Mouse (Mus musculus) limb, embryonic 11.5 days (tissue): ENCODE measurements around the gene Fam13c. TPM values are rescaled to one million over a fixed set of nuclear protein-coding genes. Genes with fewer than 3 reads are reported as not detected.

ENCODE experiments used
- ATAC-seq: fragments of 200-750 bp; cut with Nextera tagmentation; 2 replicates; pipeline ENCODE4 v1.8.0; 2017; ENCODE audit warnings: low read depth; ENCODE audit not compliant: insufficient number of reproducible peaks, low FRiP score, low TSS enrichment
- DNase-seq: peaks from one replicate; pipeline ENCODE4 v3.0.0-alpha.2; 2015; ENCODE audit warnings: low spot score
- H3K27ac ChIP-seq: fragments of 300-500 bp; sonication (generic); replicated peaks from 2 replicates; pipeline ENCODE4 v1.5.1; 2014; ENCODE audit warnings: low read depth, mild to moderate bottlenecking, low read length
- H3K27me3 ChIP-seq: fragments of 300-500 bp; sonication (generic); 2 replicates; pipeline ENCODE4 v1.6.1; 2014; ENCODE audit warnings: mild to moderate bottlenecking, low read length, mixed read lengths; ENCODE audit not compliant: control insufficient read depth, insufficient read depth
- H3K36me3 ChIP-seq: fragments of 300-500 bp; sonication (generic); 2 replicates; pipeline ENCODE4 v1.6.1; 2014; ENCODE audit warnings: mild to moderate bottlenecking, low read length, moderate library complexity, mixed read lengths; ENCODE audit not compliant: control insufficient read depth, insufficient read depth
- H3K4me1 ChIP-seq: fragments of 300-500 bp; sonication (generic); 2 replicates; pipeline ENCODE4 v1.6.1; 2014; ENCODE audit warnings: low read length, mixed read lengths; ENCODE audit not compliant: control insufficient read depth, insufficient read depth
- H3K4me2 ChIP-seq: fragments of 300-500 bp; sonication (generic); 2 replicates; pipeline ENCODE4 v1.6.1; 2014; ENCODE audit warnings: low read depth, mild to moderate bottlenecking, moderate library complexity; ENCODE audit not compliant: severe bottlenecking
- H3K4me3 ChIP-seq: fragments of 300-500 bp; sonication (generic); 2 replicates; pipeline ENCODE4 v1.5.1; 2014; ENCODE audit warnings: low read depth, low read length
- H3K9ac ChIP-seq: fragments of 300-500 bp; sonication (generic); 2 replicates; pipeline ENCODE4 v1.6.1; 2014; ENCODE audit warnings: mild to moderate bottlenecking, low read length
- H3K9me3 ChIP-seq: fragments of 300-500 bp; sonication (generic); 2 replicates; pipeline ENCODE4 v1.6.1; 2016; ENCODE audit warnings: low read length; ENCODE audit not compliant: control insufficient read depth
- WGBS: fragments of 180-500 bp; shearing (Covaris S2); extraction: QIAGEN DNeasy Blood & Tissue Kit; methylation state at CpG from one replicate; pipeline ENCODE4 v1.1.7; 2014; 5-methylcytosine and 5-hydroxymethylcytosine counted together
- polyA plus RNA-seq: library from polyadenylated mRNA; unstranded; fragments of >200 nt; fragmentation: Nextera tagmentation; extraction: Ambion mirVana; gene quantifications from 2 replicates; pipeline ENCODE4 v1.2.1, GENCODE M21; 2014

The Fam13c gene
- polyA plus RNA-seq, 1 experiment from 2014 or later = 9.8 TPM

GRCm38 (mm10) chr10:70442623-70443022 is 2.3 kb downstream of the Fam13c start:
- Histone ChIP-seq H3K36me3 (no peaks in the 10 kb centered on the region), H3K4me2 (no peak overlapping the region), H3K27ac (no peak overlapping the region), H3K9me3 (no peaks in the 10 kb centered on the region), H3K4me1 (no peaks in the 10 kb centered on the region), H3K9ac (no peak overlapping the region), H3K4me3 (no peak overlapping the region), H3K27me3 (no peaks in the 10 kb centered on the region)
- 82% methylated on average over 5 of the region's 5 CpGs for WGBS
- ATAC-seq (no peak), DNase-seq (no peak)

DNA sequence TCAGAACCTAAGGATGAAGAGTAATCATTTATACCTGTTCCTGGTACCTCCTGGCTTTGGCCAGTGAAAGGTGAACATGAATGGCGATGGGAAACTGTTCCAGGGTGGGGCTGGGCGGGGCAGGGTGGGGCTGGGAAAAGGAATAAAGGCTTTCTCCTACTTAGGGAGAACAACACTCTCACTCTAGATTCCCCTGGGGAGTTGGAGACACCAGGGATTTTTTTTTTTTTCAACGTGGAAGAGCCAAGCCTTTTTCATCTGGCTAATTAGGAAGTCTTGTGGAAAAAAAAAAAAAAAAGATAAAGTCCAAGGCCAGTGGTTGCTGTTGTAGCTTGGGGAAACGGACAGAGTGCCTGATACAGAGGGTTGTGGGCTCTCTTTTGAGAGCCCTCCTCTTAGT is 7.5 kb downstream of the Fam13c start:
- ATAC-seq = no peak
- no peak overlapping the region for H3K4me3 ChIP-seq
- H3K36me3 ChIP-seq = no peaks in the 10 kb centered on the region
- 78% methylated on average over 4 of the region's 4 CpGs for WGBS
- H3K4me1 ChIP-seq = no peaks in the 10 kb centered on the region
- H3K27ac ChIP-seq = no peak overlapping the region
- H3K9me3 ChIP-seq = no peaks in the 10 kb centered on the region
- H3K27me3 ChIP-seq = no peaks in the 10 kb centered on the region
- H3K9ac ChIP-seq = no peak overlapping the region
- H3K4me2 ChIP-seq = no peak overlapping the region
- DNase-seq = no peak

GRCm38 (mm10) chr10:70449206-70449605 is 8.9 kb downstream of the Fam13c start:
- H3K36me3 ChIP-seq = no peaks in the 10 kb centered on the region
- no peak overlapping the region for H3K4me3 ChIP-seq
- ATAC-seq (no peak), DNase-seq (no peak)
- H3K9me3 ChIP-seq = no peaks in the 10 kb centered on the region
- H3K4me2 ChIP-seq = no peak overlapping the region
- H3K27me3 ChIP-seq = no peaks in the 10 kb centered on the region
- no peaks in the 10 kb centered on the region for H3K4me1 ChIP-seq
- H3K9ac ChIP-seq = no peak overlapping the region
- WGBS = 29% methylated on average over 8 of the region's 8 CpGs
- H3K27ac ChIP-seq = no peak overlapping the region

DNA sequence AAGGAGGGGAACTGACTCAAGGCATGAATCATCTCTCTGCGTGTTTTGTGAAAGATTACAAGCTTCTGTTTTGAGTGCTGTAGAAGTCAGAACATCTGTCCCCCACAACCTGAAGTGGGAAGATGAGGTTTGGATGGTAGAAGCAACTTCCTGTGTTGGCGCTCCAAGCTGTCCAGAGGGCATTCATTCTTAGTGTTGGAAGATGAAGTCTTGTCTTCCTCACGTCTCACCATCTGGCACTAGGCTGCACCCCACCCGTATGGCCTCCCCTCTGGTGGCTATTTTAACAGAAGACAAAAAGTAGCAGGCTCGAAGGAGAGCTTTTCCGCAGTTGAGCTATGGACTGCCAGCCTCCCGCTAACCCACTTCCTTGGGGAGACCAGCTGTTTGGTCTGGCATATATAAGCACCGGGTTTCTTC is 15.6 kb downstream of the Fam13c start:
- Histone ChIP-seq H3K4me1 (no peaks in the 10 kb centered on the region), H3K27ac (no peak overlapping the region), H3K36me3 (no peaks in the 10 kb centered on the region), H3K27me3 (no peaks in the 10 kb centered on the region), H3K4me2 (no peak overlapping the region), H3K4me3 (no peak overlapping the region), H3K9me3 (no peaks in the 10 kb centered on the region), H3K9ac (no peak overlapping the region)
- no peak for ATAC-seq
- DNase-seq = no peak
- WGBS = 92% methylated on average over 8 of the region's 8 CpGs

GRCm38 (mm10) chr10:70458574-70459263 is 18.4 kb downstream of the Fam13c start:
- Histone ChIP-seq H3K36me3 (no peaks in the 10 kb centered on the region), H3K27me3 (no peaks in the 10 kb centered on the region), H3K27ac (no peak overlapping the region), H3K9ac (no peak overlapping the region), H3K4me3 (no peak overlapping the region), H3K9me3 (no peaks in the 10 kb centered on the region), H3K4me1 (no peaks in the 10 kb centered on the region), H3K4me2 (no peak overlapping the region)
- WGBS = 61% methylated on average over 11 of the region's 11 CpGs
- no peak for DNase-seq
- no peak for ATAC-seq

- Histone ChIP-seq H3K4me3 (no peak overlapping the region), H3K9ac (no peak overlapping the region), H3K4me2 (no peak overlapping the region), H3K27me3 (no peaks in the 10 kb centered on the region), H3K9me3 (no peaks in the 10 kb centered on the region), H3K36me3 (no peaks in the 10 kb centered on the region), H3K4me1 (no peaks in the 10 kb centered on the region), H3K27ac (no peak overlapping the region)
- DNase-seq (no peak), ATAC-seq (no peak)
- WGBS = 89% methylated on average over 7 of the region's 7 CpGs
These were observed 25.4 kb downstream of the Fam13c start for GRCm38 (mm10) chr10:70465638-70466037.

DNA sequence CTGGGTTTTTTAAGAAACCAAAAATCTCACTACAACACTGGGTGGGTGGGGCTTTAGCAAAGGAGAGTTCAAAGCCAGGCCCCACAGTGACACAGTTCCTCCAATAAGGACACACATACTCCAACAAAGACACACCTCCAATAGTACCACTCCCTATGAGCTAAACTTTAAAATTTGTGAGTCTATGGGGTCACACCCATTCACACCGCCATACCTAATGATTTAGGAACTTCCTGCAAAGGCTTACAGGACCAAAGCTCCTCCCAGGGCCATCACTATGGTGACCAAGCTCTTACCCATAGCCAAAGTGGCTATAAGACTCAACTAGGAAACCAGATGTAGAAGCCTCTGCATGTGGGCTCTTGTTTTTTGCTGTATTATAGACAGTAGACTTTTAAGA is 30.6 kb downstream of the Fam13c start:
- Histone ChIP-seq H3K36me3 (no peaks in the 10 kb centered on the region), H3K9me3 (no peaks in the 10 kb centered on the region), H3K4me1 (no peaks in the 10 kb centered on the region), H3K9ac (no peak overlapping the region), H3K4me2 (no peak overlapping the region), H3K27ac (no peak overlapping the region), H3K4me3 (no peak overlapping the region), H3K27me3 (no peaks in the 10 kb centered on the region)
- WGBS = 67% methylated on average over 1 of the region's 1 CpGs
- DNase-seq (no peak), ATAC-seq (no peak)

DNA sequence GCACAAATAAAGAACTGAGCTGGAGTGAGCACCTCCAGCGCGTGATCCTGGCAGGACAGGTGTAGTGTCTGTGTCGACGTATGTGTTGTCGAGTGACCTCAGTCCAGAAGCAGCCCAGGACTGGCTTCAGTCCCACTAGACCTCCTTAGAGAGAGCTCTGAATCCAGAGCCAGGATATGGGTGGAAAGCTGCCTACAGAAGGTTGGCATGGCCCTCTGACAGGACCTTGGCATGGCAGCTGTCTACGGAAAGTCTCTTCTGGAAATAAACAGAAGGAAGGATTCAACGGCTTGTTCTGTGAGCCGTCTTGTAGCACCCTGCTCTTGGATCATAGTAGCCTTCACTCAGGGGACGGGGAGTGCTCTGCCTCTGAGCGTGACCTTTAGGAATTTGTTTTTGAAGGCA is 37.5 kb downstream of the Fam13c start:
- no peaks in the 10 kb centered on the region for H3K36me3 ChIP-seq
- H3K9ac ChIP-seq = no peak overlapping the region
- H3K4me3 ChIP-seq = no peak overlapping the region
- WGBS = 97% methylated on average over 10 of the region's 10 CpGs
- ATAC-seq (no peak), DNase-seq (no peak)
- H3K4me1 ChIP-seq = no peaks in the 10 kb centered on the region
- H3K4me2 ChIP-seq = no peak overlapping the region
- no peaks in the 10 kb centered on the region for H3K27me3 ChIP-seq
- H3K9me3 ChIP-seq = no peaks in the 10 kb centered on the region
- H3K27ac ChIP-seq = no peak overlapping the region

- WGBS = 89% methylated on average over 6 of the region's 6 CpGs
- no peak for ATAC-seq
- no peak for DNase-seq
These were observed 43.5 kb downstream of the Fam13c start for GRCm38 (mm10) chr10:70483736-70484135.

More at GRCm38 (mm10) chr10:70483736-70484135, 43.5 kb downstream of the Fam13c start:
- H3K27ac ChIP-seq = no peak overlapping the region
- no peaks in the 10 kb centered on the region for H3K4me1 ChIP-seq
- H3K9ac ChIP-seq = no peak overlapping the region
- H3K9me3 ChIP-seq = no peaks in the 10 kb centered on the region
- no peaks in the 10 kb centered on the region for H3K27me3 ChIP-seq
- H3K36me3 ChIP-seq = no peaks in the 10 kb centered on the region
- no peak overlapping the region for H3K4me2 ChIP-seq
- H3K4me3 ChIP-seq = no peak overlapping the region
